20 mouse cellular contexts compared by ENCODE assay signal in the genomic region with DNA sequence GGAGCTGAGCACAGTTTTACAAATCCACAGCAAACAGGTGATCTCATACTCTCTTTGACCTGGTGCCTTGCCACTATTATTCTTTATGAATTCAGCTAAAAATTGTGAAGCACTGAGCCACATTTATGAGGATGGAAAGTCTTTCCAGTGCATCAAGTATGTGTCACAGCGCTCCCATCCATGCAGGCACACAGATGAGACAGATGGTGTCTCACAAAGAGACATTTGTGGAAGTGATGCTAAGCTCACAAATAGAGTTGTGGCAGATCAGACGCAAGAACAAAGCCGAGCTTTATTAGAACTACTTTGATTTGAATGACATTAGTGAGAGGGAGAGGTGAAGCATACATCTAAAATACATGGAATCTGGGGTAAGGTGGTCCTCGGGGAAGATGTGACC.
DNase-seq lines count a peak whose midpoint lies in the region; ATAC-seq and TF ChIP-seq lines count a peak whose summit lies in the region.
"Had no signal": no experiment of that assay in that cellular context is flagged by ENCODE, and none has a peak within 500 bp of the region (broad histone marks: within the 10 kb centered on the region; RNA-seq: fewer than 3 reads in every experiment).

No protein-coding gene starts in this region.

- H3K4me1 ChIP-seq in midbrain, postnatal 0 days (ENCODE audit: insufficient read depth, low read length), result no peaks in the 10 kb centered on the region
- H3K4me1 ChIP-seq: embryonic facial prominence, embryonic 15.5 days; forebrain, embryonic 12.5 days; heart, embryonic 13.5 days; hindbrain, embryonic 15.5 days had no signal

- DNase-seq in right cerebral cortex, adult 18-20 months, result peak; percentile 7
- DNase-seq in right cerebral cortex, postnatal 4 days, result no peak
- DNase-seq in layer of hippocampus, adult 8-10 months (ENCODE audit: low spot score in 2 of 2), result peak; percentile 42 to 50
- peak; percentile 27 to 33 for DNase-seq in layer of hippocampus, postnatal 36 days
- DNase-seq in ovary, postnatal 14 days (ENCODE audit: low spot score), result no peak
- no peak for DNase-seq in midbrain, postnatal 0 days (ENCODE audit: low spot score)
- DNase-seq: adrenal gland, adult 2 months; adrenal gland, postnatal 25 days; cerebellum, adult 2 months; cerebellum, postnatal 14 days; embryo, embryonic 11 days; gastrocnemius, postnatal 36 days; heart, adult 11 months; heart, postnatal 36 days had no signal

- 74% methylated on average over 4 of the region's 4 CpGs for WGBS in midbrain, postnatal 0 days

- H3K27me3 ChIP-seq in midbrain, postnatal 0 days (ENCODE audit: insufficient read depth, low read length), result no peaks in the 10 kb centered on the region
- H3K27me3 ChIP-seq: embryonic facial prominence, embryonic 15.5 days; forebrain, embryonic 12.5 days; heart, embryonic 13.5 days; hindbrain, embryonic 15.5 days had no signal

- no peaks in the 10 kb centered on the region for H3K9me3 ChIP-seq in midbrain, postnatal 0 days (ENCODE audit: low read length)
- H3K9me3 ChIP-seq: embryonic facial prominence, embryonic 15.5 days; forebrain, embryonic 12.5 days; heart, embryonic 13.5 days; hindbrain, embryonic 15.5 days had no signal

- H3K27ac ChIP-seq in midbrain, postnatal 0 days (ENCODE audit: low read depth, low read length), result no peak overlapping the region
- H3K27ac ChIP-seq: embryonic facial prominence, embryonic 15.5 days; forebrain, embryonic 12.5 days; heart, embryonic 13.5 days; hindbrain, embryonic 15.5 days had no signal

- TF ChIP-seq CTCF in midbrain, postnatal 0 days (IDR thresholded peaks at IDR 0.05), result no peak

- H3K4me2 ChIP-seq in midbrain, postnatal 0 days (ENCODE audit: low read depth, low read length, poor library complexity, severe bottlenecking), result no peak overlapping the region
- H3K4me2 ChIP-seq: embryonic facial prominence, embryonic 15.5 days; forebrain, embryonic 12.5 days; heart, embryonic 13.5 days; hindbrain, embryonic 15.5 days had no signal

- ATAC-seq in midbrain, postnatal 0 days (ENCODE audit: low FRiP score), result no peak
- ATAC-seq: forebrain, embryonic 16.5 days had no signal

- H3K36me3 ChIP-seq in midbrain, postnatal 0 days (ENCODE audit: insufficient read depth, low read length), result no peaks in the 10 kb centered on the region
- H3K36me3 ChIP-seq: embryonic facial prominence, embryonic 15.5 days; forebrain, embryonic 12.5 days; heart, embryonic 13.5 days; hindbrain, embryonic 15.5 days had no signal

- H3K9ac ChIP-seq in midbrain, postnatal 0 days (replicated peaks; ENCODE audit: low read length, poor library complexity, severe bottlenecking), result no peak overlapping the region
- H3K9ac ChIP-seq: embryonic facial prominence, embryonic 15.5 days; forebrain, embryonic 12.5 days; heart, embryonic 13.5 days; hindbrain, embryonic 15.5 days had no signal

- H3K4me3 ChIP-seq in midbrain, postnatal 0 days (ENCODE audit: low read depth, low read length), result no peak overlapping the region
- H3K4me3 ChIP-seq: embryonic facial prominence, embryonic 15.5 days; erythroblast, embryonic 14.5 days; forebrain, embryonic 12.5 days; heart, embryonic 13.5 days; hindbrain, embryonic 15.5 days had no signal

Comparison
In these comparisons a context has a peak if more than half of its experiments do, and no peak if none do; other contexts are left out.
1. DNase-seq: peak in right cerebral cortex, adult 18-20 months (single experiment), layer of hippocampus, adult 8-10 months (2 of 2) and layer of hippocampus, postnatal 36 days (2 of 2); none in right cerebral cortex, postnatal 4 days (single experiment), ovary, postnatal 14 days (single experiment) and midbrain, postnatal 0 days (single experiment).